Mouse (Mus musculus) kidney, embryonic 14.5 days (tissue): ENCODE data around the gene Ifna6. TPM values are rescaled to one million over a fixed set of nuclear protein-coding genes. Genes with fewer than 3 reads are reported as not detected.
"Not testable (repeated sequence)": the region's sequence is repeated elsewhere in the genome, so short reads cannot be mapped to it uniquely, and the experiment has no call there.

Source experiments
- ATAC-seq: fragments of 200-750 bp; cut with Nextera tagmentation; 2 replicates; pipeline ENCODE4 v1.8.0; 2017; ENCODE audit warnings: moderate number of reproducible peaks, mild to moderate bottlenecking, moderate TSS enrichment, moderate library complexity; ENCODE audit not compliant: low FRiP score, low TSS enrichment
- H3K27ac ChIP-seq: fragments of 300-500 bp; sonication (generic); 2 replicates; pipeline ENCODE4 v1.5.1; 2014; ENCODE audit warnings: low read depth, mild to moderate bottlenecking, low read length, moderate library complexity, mixed read lengths
- H3K27me3 ChIP-seq: fragments of 300-500 bp; sonication (generic); 2 replicates; pipeline ENCODE4 v1.6.1; 2014; ENCODE audit warnings: mild to moderate bottlenecking, low read length; ENCODE audit not compliant: control insufficient read depth, insufficient read depth
- H3K36me3 ChIP-seq: fragments of 300-500 bp; sonication (generic); 2 replicates; pipeline ENCODE4 v1.6.1; 2014; ENCODE audit warnings: low read length, mixed read lengths; ENCODE audit not compliant: control insufficient read depth, insufficient read depth
- H3K4me1 ChIP-seq: fragments of 300-500 bp; sonication (generic); 2 replicates; pipeline ENCODE4 v1.6.1; 2014; ENCODE audit warnings: low read length, mixed read lengths; ENCODE audit not compliant: control insufficient read depth, insufficient read depth
- H3K4me2 ChIP-seq: fragments of 300-500 bp; sonication (generic); replicated peaks from 2 replicates; pipeline ENCODE4 v1.6.1; 2014; ENCODE audit warnings: low read depth, mild to moderate bottlenecking, low read length
- H3K4me3 ChIP-seq: fragments of 300-500 bp; sonication (generic); 2 replicates; pipeline ENCODE4 v1.5.1; 2014; ENCODE audit warnings: mild to moderate bottlenecking, low read length
- H3K9ac ChIP-seq: fragments of 300-500 bp; sonication (generic); 2 replicates; pipeline ENCODE4 v1.6.1; 2014; ENCODE audit warnings: low read depth, mild to moderate bottlenecking, low read length, moderate library complexity
- H3K9me3 ChIP-seq: fragments of 300-500 bp; sonication (generic); 2 replicates; pipeline ENCODE4 v1.6.1; 2016; ENCODE audit warnings: low read length; ENCODE audit not compliant: control insufficient read depth
- WGBS: fragments of 180-500 bp; shearing (Covaris S2); extraction: QIAGEN DNeasy Blood & Tissue Kit; methylation state at CpG from one replicate; pipeline ENCODE4 v1.1.7; 2014; 5-methylcytosine and 5-hydroxymethylcytosine counted together
- polyA plus RNA-seq: library from polyadenylated mRNA; unstranded; fragments of >200 nt; fragmentation: Nextera tagmentation; extraction: Ambion mirVana; gene quantifications from 2 replicates; pipeline ENCODE4 v1.2.1, GENCODE M21; 2014

The Ifna6 gene
- polyA plus RNA-seq, 1 experiment from 2014 or later = not detected

- not testable (repeated sequence) for ATAC-seq, H3K27ac ChIP-seq, H3K9ac ChIP-seq, H3K4me3 ChIP-seq, H3K27me3 ChIP-seq, H3K9me3 ChIP-seq, H3K4me2 ChIP-seq, H3K36me3 ChIP-seq, H3K4me1 ChIP-seq
- 86% methylated on average over 1 of the region's 1 CpGs for WGBS
These were observed 8.0 kb downstream of the Ifna6 start, which contains the start of gene Ifna5 for GRCm38 (mm10) chr4:88835225-88835624. Gene Ifna5, plus strand, starts transcription at chr4:88835525.

- no peak overlapping the region for H3K9ac ChIP-seq
- H3K9me3 ChIP-seq = no peaks in the 10 kb centered on the region
- H3K36me3 ChIP-seq = no peaks in the 10 kb centered on the region
- WGBS = 44% methylated on average over 3 of the region's 3 CpGs
- no peaks in the 10 kb centered on the region for H3K4me1 ChIP-seq
- H3K4me3 ChIP-seq = no peak overlapping the region
- no peak overlapping the region for H3K27ac ChIP-seq
- no peak for ATAC-seq
- no peak overlapping the region for H3K4me2 ChIP-seq
- H3K27me3 ChIP-seq = no peaks in the 10 kb centered on the region
These were observed 11.6 kb downstream of the Ifna6 start for GRCm38 (mm10) chr4:88838828-88839227.

GRCm38 (mm10) chr4:88840058-88840457, 12.8 kb downstream of the Ifna6 start:
- no peak overlapping the region for H3K27ac ChIP-seq
- no peaks in the 10 kb centered on the region for H3K27me3 ChIP-seq
- no peak overlapping the region for H3K4me2 ChIP-seq
- no peaks in the 10 kb centered on the region for H3K9me3 ChIP-seq
- H3K36me3 ChIP-seq = no peaks in the 10 kb centered on the region
- no peaks in the 10 kb centered on the region for H3K4me1 ChIP-seq
- no peak for ATAC-seq
- no peak overlapping the region for H3K9ac ChIP-seq
- WGBS = 77% methylated on average over 3 of the region's 3 CpGs
- no peak overlapping the region for H3K4me3 ChIP-seq

- Histone ChIP-seq H3K27me3 (no peaks in the 10 kb centered on the region), H3K4me1 (no peaks in the 10 kb centered on the region), H3K9ac (no peak within 1 kb of the TSS), H3K36me3 (no peaks in the 10 kb centered on the region), H3K4me2 (no peak within 1 kb of the TSS), H3K4me3 (no peak within 1 kb of the TSS), H3K9me3 (no peaks in the 10 kb centered on the region), H3K27ac (no peak within 1 kb of the TSS)
- ATAC-seq = no peak
- 70% methylated on average over 2 of the region's 2 CpGs for WGBS
These were observed 14.3 kb downstream of the Ifna6 start, which contains the start of gene Ifna4 for GRCm38 (mm10) chr4:88841438-88841911. Gene Ifna4, plus strand, starts transcription at chr4:88841861.

GRCm38 (mm10) chr4:88845334-88845733, 18.1 kb downstream of the Ifna6 start:
- H3K27me3 ChIP-seq = no peaks in the 10 kb centered on the region
- ATAC-seq = no peak
- 53% methylated on average over 2 of the region's 2 CpGs for WGBS
- H3K36me3 ChIP-seq = no peaks in the 10 kb centered on the region
- H3K9me3 ChIP-seq = no peaks in the 10 kb centered on the region
- no peak overlapping the region for H3K4me3 ChIP-seq
- H3K9ac ChIP-seq = no peak overlapping the region
- H3K27ac ChIP-seq = no peak overlapping the region
- no peak overlapping the region for H3K4me2 ChIP-seq
- no peaks in the 10 kb centered on the region for H3K4me1 ChIP-seq

DNA sequence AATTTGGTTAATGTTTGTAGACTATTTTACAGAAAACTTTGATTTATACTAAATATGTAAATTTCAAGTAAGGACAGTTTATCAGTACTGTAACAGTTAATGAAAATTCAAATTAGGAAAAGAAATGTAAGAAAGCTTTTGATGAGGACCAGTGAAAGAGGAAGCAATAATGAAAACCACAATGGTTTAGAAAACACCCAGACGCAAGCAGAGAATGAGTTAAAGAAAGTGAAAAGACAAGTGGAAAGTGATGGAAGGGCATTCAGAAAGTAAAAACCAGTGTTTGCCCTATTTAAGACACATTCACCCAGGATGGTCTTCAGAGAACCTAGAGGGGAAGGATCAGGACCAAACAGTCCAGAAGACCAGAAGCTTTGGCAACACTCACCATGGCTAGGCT, 22.5 kb downstream of the Ifna6 start, which contains the start of gene Ifna1:
Gene Ifna1 (plus strand): TSS at position 390 of the 400 bp plus-strand sequence.
- 89% methylated on average over 1 of the region's 1 CpGs for WGBS
- no peaks in the 10 kb centered on the region for H3K4me1 ChIP-seq
- no peaks in the 10 kb centered on the region for H3K9me3 ChIP-seq
- H3K4me2 ChIP-seq = no peak within 1 kb of the TSS
- H3K9ac ChIP-seq = no peak within 1 kb of the TSS
- H3K4me3 ChIP-seq = no peak within 1 kb of the TSS
- H3K27ac ChIP-seq = no peak within 1 kb of the TSS
- no peaks in the 10 kb centered on the region for H3K27me3 ChIP-seq
- H3K36me3 ChIP-seq = no peaks in the 10 kb centered on the region
- no peak for ATAC-seq

DNA sequence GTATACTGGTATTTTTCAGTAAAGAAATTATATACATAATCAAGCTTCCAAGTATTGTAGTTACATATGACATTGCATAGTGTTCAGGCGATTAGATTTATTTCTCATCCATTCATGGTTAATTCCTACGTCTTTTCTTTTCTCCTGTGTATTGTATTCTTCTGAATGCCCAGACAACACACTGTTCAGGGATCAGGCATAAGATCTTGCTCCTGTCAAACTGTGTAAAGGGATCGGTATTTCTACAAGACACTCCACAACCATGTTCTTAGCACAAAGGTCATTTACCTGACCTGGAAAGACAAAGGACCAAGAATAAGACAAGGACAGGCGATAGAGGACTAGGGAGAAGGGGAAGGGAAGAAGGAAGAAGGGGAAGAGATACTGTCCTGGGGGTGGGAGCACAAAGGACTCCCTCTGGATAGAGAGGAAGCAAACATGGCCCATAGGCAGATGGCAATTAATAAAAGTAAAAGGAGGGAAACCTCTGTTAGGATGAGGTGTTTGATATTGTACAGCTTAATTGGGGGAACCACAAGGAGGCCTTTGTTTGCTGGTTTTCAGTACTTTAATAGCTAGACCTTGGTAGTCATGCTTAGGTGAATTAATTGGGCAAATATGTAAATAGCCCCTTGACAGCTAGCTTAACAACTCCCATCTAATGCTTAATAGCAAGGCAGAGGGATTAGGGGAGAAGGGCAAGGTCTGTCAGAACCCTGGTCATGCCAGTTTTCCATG, 24.0 kb downstream of the Ifna6 start:
- no peaks in the 10 kb centered on the region for H3K36me3 ChIP-seq
- H3K27me3 ChIP-seq = no peaks in the 10 kb centered on the region
- H3K9ac ChIP-seq = no peak overlapping the region
- no peak overlapping the region for H3K4me3 ChIP-seq
- WGBS = 82% methylated on average over 4 of the region's 4 CpGs
- no peak overlapping the region for H3K27ac ChIP-seq
- no peak for ATAC-seq
- no peaks in the 10 kb centered on the region for H3K9me3 ChIP-seq
- no peak overlapping the region for H3K4me2 ChIP-seq
- no peaks in the 10 kb centered on the region for H3K4me1 ChIP-seq

DNA sequence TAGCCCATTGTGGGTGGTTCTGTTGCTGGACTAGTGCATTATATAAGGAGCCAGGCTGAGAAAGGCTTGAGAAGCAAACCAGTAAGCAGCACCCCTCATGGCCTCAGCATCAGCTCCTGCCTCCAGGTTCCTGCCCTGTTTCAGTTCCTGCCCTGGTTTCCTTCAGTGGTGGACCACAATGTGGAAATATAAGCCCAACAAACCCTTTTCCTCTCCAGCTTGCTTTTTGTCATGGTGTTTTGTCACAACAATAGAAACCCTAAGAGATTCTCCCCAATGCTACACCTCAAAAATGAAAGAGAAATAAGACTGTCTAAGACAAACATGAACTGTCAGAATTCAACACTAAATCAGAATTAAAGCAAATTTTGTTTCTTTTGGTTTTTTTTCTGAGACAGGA, 32.0 kb downstream of the Ifna6 start:
- Histone ChIP-seq H3K4me2 (no peak overlapping the region), H3K9me3 (no peaks in the 10 kb centered on the region), H3K36me3 (no peaks in the 10 kb centered on the region), H3K9ac (no peak overlapping the region), H3K4me3 (no peak overlapping the region), H3K27me3 (no peaks in the 10 kb centered on the region), H3K4me1 (no peaks in the 10 kb centered on the region), H3K27ac (no peak overlapping the region)
- ATAC-seq = no peak

DNA sequence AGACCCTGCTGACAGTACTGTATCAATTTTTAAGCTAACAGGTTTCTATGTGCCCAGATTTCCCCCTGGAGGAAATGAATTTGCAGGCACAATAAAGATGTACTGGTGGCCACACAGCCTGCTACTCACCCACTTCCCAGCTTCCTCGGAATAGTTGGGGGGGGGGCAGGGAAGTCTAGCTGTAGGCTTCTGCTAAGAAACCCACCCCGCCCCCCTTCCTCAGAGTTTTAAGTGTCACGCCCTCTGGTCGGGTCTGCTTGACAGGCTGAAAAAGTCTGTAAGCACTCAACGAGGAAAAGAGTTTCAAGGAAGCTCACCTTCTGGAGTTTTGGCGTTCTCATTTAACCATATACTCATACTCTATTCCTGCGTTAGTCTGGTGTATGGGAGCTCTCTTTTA, 36.1 kb downstream of the Ifna6 start:
- no peak overlapping the region for H3K27ac ChIP-seq
- H3K4me2 ChIP-seq = no peak overlapping the region

More for the DNA sequence above, 36.1 kb downstream of the Ifna6 start:
- WGBS = 7% methylated on average over 7 of the region's 7 CpGs
- no peaks in the 10 kb centered on the region for H3K9me3 ChIP-seq
- no peak for ATAC-seq
- no peaks in the 10 kb centered on the region for H3K36me3 ChIP-seq
- no peak overlapping the region for H3K9ac ChIP-seq
- no peaks in the 10 kb centered on the region for H3K4me1 ChIP-seq
- no peak overlapping the region for H3K4me3 ChIP-seq
- peaks cover 6% of the 10 kb centered on the region; the same call in 1 of the 2 replicates for H3K27me3 ChIP-seq
